Mouse (Mus musculus) CH12.LX (cell line): ENCODE measurements around the gene Cdkl3. TPM values are rescaled to one million over a fixed set of nuclear protein-coding genes. Genes with fewer than 3 reads are reported as not detected.
A peak's percentile ranks its signal among the peaks of the same experiment; 100 is the strongest.

ENCODE experiments used
- DNase-seq: peaks from one replicate; pipeline ENCODE4 v3.0.0-alpha.2; 2013; ENCODE audit errors: extremely low read depth
- H3K27ac ChIP-seq: 2 replicates; pipeline ENCODE4 v1.5.1; 2012; ENCODE audit warnings: low read depth, mild to moderate bottlenecking, control low read depth, moderate library complexity; ENCODE audit not compliant: insufficient read depth
- H3K27me3 ChIP-seq: replicated peaks from 2 replicates; pipeline ENCODE3; 2012; ENCODE audit warnings: inconsistent platforms
- H3K36me3 ChIP-seq, 2 experiments: replicated peaks in 1 of 2; 2 replicates each; pipeline versions ENCODE3 to v1.6.1; 2012; ENCODE audit warnings: inconsistent platforms in 1 of 2, low read length in 1 of 2, mild to moderate bottlenecking in 1 of 2, mixed read lengths in 1 of 2, moderate library complexity in 1 of 2; ENCODE audit not compliant: control insufficient read depth in 1 of 2, insufficient read depth in 1 of 2
- H3K4me1 ChIP-seq, 2 experiments: 2 replicates each; pipeline ENCODE4 v1.6.1; 2012; ENCODE audit warnings: inconsistent platforms in 1 of 2, moderate library complexity in 1 of 2; ENCODE audit not compliant: insufficient read depth in 2 of 2, control insufficient read depth in 1 of 2
- H3K4me2 ChIP-seq: 2 replicates; pipeline ENCODE4 v1.6.1; 2012; ENCODE audit warnings: low read depth, mild to moderate bottlenecking, control low read depth; ENCODE audit not compliant: poor library complexity, insufficient read depth, severe bottlenecking
- H3K4me3 ChIP-seq, 3 experiments: fragments of 150-350 bp in 1 of 3; sonication (generic) in 1 of 3; replicated peaks in 1 of 3; 2 replicates each; pipeline versions ENCODE3 to v1.5.1; 2011 to 2012; ENCODE audit warnings: low read depth in 2 of 3, low read length in 2 of 3, mild to moderate bottlenecking in 2 of 3, moderate library complexity in 2 of 3, control low read depth in 1 of 3, improper control_type of control experiment in 1 of 3, inconsistent platforms in 1 of 3, mixed read lengths in 1 of 3; ENCODE audit not compliant: poor library complexity in 1 of 3
- H3K79me2 ChIP-seq: replicated peaks from 2 replicates; pipeline ENCODE4 v1.6.1; 2012; ENCODE audit warnings: mild to moderate bottlenecking, moderate library complexity; ENCODE audit not compliant: control insufficient read depth, poor library complexity, insufficient read depth, severe bottlenecking; ENCODE audit errors: extremely low read depth
- H3K9ac ChIP-seq: 2 replicates; pipeline ENCODE4 v1.6.1; 2012; ENCODE audit warnings: low read depth, mild to moderate bottlenecking, control low read depth, moderate library complexity; ENCODE audit not compliant: insufficient read depth
- H3K9me3 ChIP-seq: replicated peaks from 2 replicates; pipeline ENCODE3; 2012; ENCODE audit warnings: low read length, inconsistent platforms, mixed read lengths
- BHLHE40 ChIP-seq: IDR thresholded peaks from 2 replicates; pipeline ENCODE4 v1.6.1; 2011; ENCODE audit warnings: mild to moderate bottlenecking, low read depth, low read length, improper control_type of control experiment
- CHD1 ChIP-seq: IDR thresholded peaks from 2 replicates; pipeline ENCODE4 v1.6.1; 2012; ENCODE audit warnings: low read depth, low read length, improper control_type of control experiment, inconsistent platforms
- CHD2 ChIP-seq: IDR thresholded peaks from 2 replicates; pipeline ENCODE4 v1.6.1; 2011; ENCODE audit warnings: low read length, improper control_type of control experiment
- CTCF ChIP-seq, 2 experiments: IDR thresholded peaks in 1 of 2; conservative IDR thresholded peaks in 1 of 2; 2 replicates each; pipeline ENCODE4 v1.5.1; 2011 to 2012; ENCODE audit warnings: low read depth in 2 of 2, low read length in 2 of 2, improper control_type of control experiment in 1 of 2, inconsistent platforms in 1 of 2, mild to moderate bottlenecking in 1 of 2, moderate library complexity in 1 of 2
- ETS1 ChIP-seq: conservative IDR thresholded peaks from 2 replicates; pipeline ENCODE4 v1.6.1; 2012; ENCODE audit warnings: low read depth, mild to moderate bottlenecking, inconsistent platforms, low read length, improper control_type of control experiment, moderate library complexity
- GABPA ChIP-seq: IDR thresholded peaks from 2 replicates; pipeline ENCODE4 v1.6.1; 2012; ENCODE audit warnings: low read depth, low read length, improper control_type of control experiment, inconsistent platforms; ENCODE audit not compliant: insufficient replicate concordance
- KAT2A ChIP-seq: IDR thresholded peaks from 2 replicates; pipeline ENCODE4 v1.6.1; 2012; ENCODE audit warnings: low read length, improper control_type of control experiment, inconsistent platforms; ENCODE audit not compliant: insufficient replicate concordance
- MAX ChIP-seq: IDR thresholded peaks from 2 replicates; pipeline ENCODE4 v1.6.1; 2011; ENCODE audit warnings: low read length, improper control_type of control experiment
- MEF2A ChIP-seq: IDR thresholded peaks from 2 replicates; pipeline ENCODE4 v1.6.1; 2014; ENCODE audit warnings: low read depth, mild to moderate bottlenecking, inconsistent platforms, low read length, improper control_type of control experiment, borderline replicate concordance
- MXI1 ChIP-seq: IDR thresholded peaks from 2 replicates; pipeline ENCODE4 v1.6.1; 2011; ENCODE audit warnings: mild to moderate bottlenecking, low read depth, low read length, improper control_type of control experiment
- MYC ChIP-seq: IDR thresholded peaks from 2 replicates; pipeline ENCODE4 v1.6.1; 2011; ENCODE audit warnings: low read depth, mild to moderate bottlenecking, improper control_type of control experiment, low read length
- NELFE ChIP-seq: IDR thresholded peaks from 2 replicates; pipeline ENCODE4 v1.6.1; 2011; ENCODE audit warnings: low read depth, low read length, improper control_type of control experiment
- NRF1 ChIP-seq: IDR thresholded peaks from 2 replicates; pipeline ENCODE4 v1.6.1; 2014; ENCODE audit warnings: low read depth, mild to moderate bottlenecking, inconsistent platforms, low read length, improper control_type of control experiment, moderate library complexity
- RAD21 ChIP-seq: IDR thresholded peaks from 2 replicates; pipeline ENCODE4 v1.6.1; 2011; ENCODE audit warnings: low read depth, mild to moderate bottlenecking, low read length, improper control_type of control experiment, moderate library complexity
- RCOR1 ChIP-seq: conservative IDR thresholded peaks from 2 replicates; pipeline ENCODE4 v1.6.1; 2012; ENCODE audit warnings: low read depth, mild to moderate bottlenecking, inconsistent platforms, low read length, improper control_type of control experiment
- SMC3 ChIP-seq: IDR thresholded peaks from 2 replicates; pipeline ENCODE4 v1.6.1; 2011; ENCODE audit warnings: low read depth, low read length, improper control_type of control experiment
- USF1 ChIP-seq: IDR thresholded peaks from 2 replicates; pipeline ENCODE4 v1.6.1; 2014; ENCODE audit warnings: low read depth, mild to moderate bottlenecking, inconsistent platforms, low read length, improper control_type of control experiment
- ZKSCAN1 ChIP-seq: IDR thresholded peaks from 2 replicates; pipeline ENCODE4 v1.6.1; 2012; ENCODE audit warnings: low read depth, inconsistent platforms, low read length, improper control_type of control experiment, borderline replicate concordance
- ZNF384 ChIP-seq: IDR thresholded peaks from 2 replicates; pipeline ENCODE4 v1.6.1; 2012; ENCODE audit warnings: low read depth, low read length, improper control_type of control experiment, inconsistent platforms
- dilution Hi-C: fragments of 300-500 bp; cut with MboI; formaldehyde crosslinking; loops from 2 replicates; pipeline ENCODE4 v1.14.3; 2020; ENCODE audit warnings: low sequenced_read_pairs; ENCODE audit not compliant: extremely low pct_unique_long_range_greater_than_20kb, extremely low pct_ligation_motif_present
- in situ Hi-C: fragments of 300-500 bp; cut with MboI; formaldehyde crosslinking; loops from 3 replicates; pipeline ENCODE4 v1.14.3; 2019; ENCODE audit warnings: low sequenced_read_pairs, low pct_ligation_motif_present, low pct_unique_long_range_greater_than_20kb, mixed read lengths
- polyA plus RNA-seq: library from polyadenylated mRNA; unstranded; fragments of >175 nt; gene quantifications from 2 replicates; pipeline ENCODE4 v1.2.1, GENCODE M21; 2012; ENCODE audit warnings: low read depth; ENCODE audit not compliant: insufficient read length
- total RNA-seq, 2 experiments: library from RNA; depleted of rRNA; stranded (reverse); fragments of 300-350 nt in 1 of 2; fragments of >200 nt in 1 of 2; gene quantifications; 2 replicates each; pipeline ENCODE4 v1.2.3; 2012 to 2014

Cdkl3 gene
- total and polyA plus RNA-seq, 3 experiments = 4.4 to 9.7 (median 8.0) TPM

DNA sequence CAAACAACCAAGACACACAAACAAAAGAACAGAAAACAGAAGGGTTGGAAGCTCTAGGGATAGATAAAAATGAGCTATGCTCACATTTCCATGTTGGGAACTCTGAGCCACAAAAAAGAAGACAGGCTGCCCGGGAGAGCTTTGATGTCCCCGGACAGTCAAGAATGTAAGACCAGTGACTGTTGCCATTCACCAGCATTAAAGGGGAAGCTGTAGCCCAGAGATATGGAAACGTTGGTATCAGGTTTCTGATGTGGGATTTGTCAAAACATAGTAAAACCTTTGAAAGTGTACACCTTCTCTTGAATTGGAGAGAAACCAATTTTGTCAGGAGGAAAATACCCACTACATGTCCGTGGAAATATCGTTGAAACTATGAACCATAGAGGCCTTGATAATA lies 44.5 kb upstream of the Cdkl3 start:
- H3K4me2 ChIP-seq = no peak overlapping the region
- in situ Hi-C loops = no loop called here
- H3K9me3 ChIP-seq = peaks cover 12% of the 10 kb centered on the region
- no peak overlapping the region for H3K9ac ChIP-seq
- no peak for DNase-seq
- no peaks in the 10 kb centered on the region for H3K79me2 ChIP-seq
- no peak overlapping the region for H3K27ac ChIP-seq
- peaks cover 6 to 29% of the 10 kb centered on the region in 2 experiments for H3K4me1 ChIP-seq
- H3K36me3 ChIP-seq = no peaks in the 10 kb centered on the region
- H3K4me3 ChIP-seq = no peak overlapping the region
- peaks cover 3% of the 10 kb centered on the region for H3K27me3 ChIP-seq
- dilution Hi-C loops = no loop called here
- TF ChIP-seq MYC (no peak), RCOR1 (no peak), NRF1 (no peak), MXI1 (no peak), ETS1 (no peak), SMC3 (no peak)

DNA sequence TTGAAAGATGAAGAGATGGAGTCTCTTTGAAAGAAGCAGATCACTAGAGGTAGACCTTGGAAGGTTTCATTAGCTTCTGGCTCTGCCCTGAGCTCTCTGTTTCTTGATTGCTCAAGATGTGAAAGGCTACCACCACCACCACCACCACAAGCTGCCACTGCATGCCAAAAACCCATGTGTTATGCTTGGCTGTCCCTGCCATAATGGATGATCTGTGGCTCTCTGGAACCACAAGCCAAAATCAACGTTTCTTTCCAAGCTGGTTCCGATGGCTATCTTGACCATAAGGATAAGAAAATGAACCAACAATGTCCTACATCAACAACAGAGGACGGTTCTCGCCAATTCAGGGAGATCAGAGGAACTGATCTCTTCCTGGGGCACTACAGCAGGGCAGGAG lies 44.0 kb upstream of the Cdkl3 start:
- Histone ChIP-seq H3K36me3 (no peaks in the 10 kb centered on the region), H3K27ac (no peak overlapping the region), H3K27me3 (peaks cover 3% of the 10 kb centered on the region), H3K4me3 (no peak overlapping the region), H3K4me1 (peaks cover 6 to 29% of the 10 kb centered on the region in 2 experiments), H3K4me2 (no peak overlapping the region), H3K79me2 (no peaks in the 10 kb centered on the region), H3K9me3 (peaks cover 12% of the 10 kb centered on the region), H3K9ac (no peak overlapping the region)
- dilution Hi-C loops = no loop called here
- no peak for DNase-seq
- in situ Hi-C loops = loop anchor here (5.0 to 10.0 kb wide), 2 partner anchors 88 to 135 kb away; no protein-coding TSS in a partner anchor
- TF ChIP-seq MAX (no peak), SMC3 (no peak), ZKSCAN1 (no peak), ZNF384 (no peak), USF1 (no peak), CHD1 (no peak)

DNA sequence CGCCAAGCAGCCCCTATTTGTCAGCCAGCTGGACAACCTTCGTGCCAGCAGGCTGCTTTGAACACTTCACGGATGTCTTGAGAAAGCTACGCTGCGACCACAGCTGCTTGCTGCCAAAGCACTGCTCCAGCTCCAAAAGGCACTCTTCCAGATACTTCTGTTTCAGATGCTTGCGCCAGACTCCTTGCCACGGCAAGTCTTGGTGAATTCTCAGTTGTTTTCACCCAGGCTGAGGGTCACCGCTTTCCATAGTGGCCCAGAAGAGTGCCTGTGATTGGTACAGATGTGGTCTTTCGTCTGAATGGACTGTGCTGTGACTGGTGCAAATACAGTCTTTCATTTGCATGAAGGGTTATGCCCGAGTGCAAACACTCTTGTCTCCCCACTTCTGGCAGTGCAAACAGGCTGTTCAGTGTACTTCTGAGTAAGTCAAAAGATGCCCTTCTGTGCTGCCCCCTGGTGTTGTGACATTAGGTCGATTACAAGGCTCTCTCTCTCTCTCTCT lies 43.0 kb upstream of the Cdkl3 start:
- Histone ChIP-seq H3K9me3 (peaks cover 12% of the 10 kb centered on the region), H3K27me3 (peaks cover 2% of the 10 kb centered on the region), H3K4me2 (no peak overlapping the region), H3K4me3 (no peak overlapping the region), H3K79me2 (no peaks in the 10 kb centered on the region), H3K36me3 (no peaks in the 10 kb centered on the region), H3K9ac (no peak overlapping the region), H3K4me1 (peaks cover 6 to 29% of the 10 kb centered on the region in 2 experiments), H3K27ac (no peak overlapping the region)
- peak; percentile 35 for DNase-seq
- in situ Hi-C loops = loop anchor here (5.0 to 10.0 kb wide), 2 partner anchors 89 to 136 kb away; no protein-coding TSS in a partner anchor
- TF ChIP-seq BHLHE40 (no peak), MXI1 (no peak), KAT2A (no peak), NELFE (no peak), MAX (no peak), MYC (no peak), CHD2 (no peak), SMC3 (peak; percentile 41), GABPA (no peak), RAD21 (peak; percentile 22), MEF2A (no peak), CTCF (conservative IDR thresholded peaks at IDR 0.05 in 1 of 2, IDR thresholded peaks at IDR 0.05 in 1 of 2; ENCODE audit: low read depth in 2 of 2, low read length in 2 of 2) (peak in 1 of 2 experiments; percentile 56; a peak in 2 of 4 replicates)
- dilution Hi-C loops = no loop called here
